Mouse (Mus musculus): ENCODE data around the gene Vgll4. TPM values are rescaled to one million over a fixed set of nuclear protein-coding genes. Genes with fewer than 3 reads are reported as not detected.

The Vgll4 gene
- total and polyA plus RNA-seq, 2 experiments from 2014 or later = 49.4 to 85.4 TPM

GRCm38 (mm10) chr6:114994079-114994478 is 24.3 kb upstream of the Vgll4 start:
- Histone ChIP-seq H3K9ac (replicated peaks; ENCODE audit: low read length) (no peak overlapping the region), H3K4me1 (ENCODE audit: insufficient read depth, low read length) (no peaks in the 10 kb centered on the region), H3K9me3 (ENCODE audit: low read length) (no peaks in the 10 kb centered on the region), H3K4me3 (ENCODE audit: low read length) (no peak overlapping the region), H3K4me2 (ENCODE audit: low read depth, low read length) (no peak overlapping the region), H3K36me3 (ENCODE audit: insufficient read depth, low read length) (no peaks in the 10 kb centered on the region), H3K27ac (no peak overlapping the region), H3K27me3 (ENCODE audit: insufficient read depth, low read length) (no peaks in the 10 kb centered on the region)
- ATAC-seq (no peak), DNase-seq (ENCODE audit: low spot score) (no peak)
- TF ChIP-seq CTCF (IDR thresholded peaks at IDR 0.05; ENCODE audit: low read depth) = no peak
- 85% methylated on average over 5 of the region's 5 CpGs for WGBS

- Histone ChIP-seq H3K36me3 (ENCODE audit: insufficient read depth, low read length) (no peaks in the 10 kb centered on the region), H3K27ac (no peak overlapping the region), H3K4me2 (ENCODE audit: low read depth, low read length) (no peak overlapping the region), H3K4me1 (ENCODE audit: insufficient read depth, low read length) (no peaks in the 10 kb centered on the region), H3K9ac (replicated peaks; ENCODE audit: low read length) (no peak overlapping the region), H3K4me3 (ENCODE audit: low read length) (no peak overlapping the region), H3K9me3 (ENCODE audit: low read length) (no peaks in the 10 kb centered on the region), H3K27me3 (ENCODE audit: insufficient read depth, low read length) (no peaks in the 10 kb centered on the region)
- 68% methylated on average over 8 of the region's 8 CpGs for WGBS
- TF ChIP-seq CTCF (IDR thresholded peaks at IDR 0.05; ENCODE audit: low read depth) = no peak
- ATAC-seq (no peak), DNase-seq (ENCODE audit: low spot score) (no peak)
Observed at GRCm38 (mm10) chr6:114993659-114994058, 23.9 kb upstream of the Vgll4 start.

GRCm38 (mm10) chr6:114991909-114992308 is 22.1 kb upstream of the Vgll4 start:
- Histone ChIP-seq H3K4me3 (ENCODE audit: low read length) (no peak overlapping the region), H3K9ac (replicated peaks; ENCODE audit: low read length) (no peak overlapping the region), H3K36me3 (ENCODE audit: insufficient read depth, low read length) (no peaks in the 10 kb centered on the region), H3K27me3 (ENCODE audit: insufficient read depth, low read length) (no peaks in the 10 kb centered on the region), H3K9me3 (ENCODE audit: low read length) (no peaks in the 10 kb centered on the region), H3K4me1 (ENCODE audit: insufficient read depth, low read length) (no peaks in the 10 kb centered on the region), H3K27ac (no peak overlapping the region), H3K4me2 (ENCODE audit: low read depth, low read length) (no peak overlapping the region)
- no peak for ATAC-seq
- TF ChIP-seq CTCF (IDR thresholded peaks at IDR 0.05; ENCODE audit: low read depth) = no peak
- WGBS = 90% methylated on average over 4 of the region's 4 CpGs
- DNase-seq (ENCODE audit: low spot score) = no peak

GRCm38 (mm10) chr6:114988619-114988980 is 18.8 kb upstream of the Vgll4 start:
- H3K4me3 ChIP-seq (ENCODE audit: low read length) = no peak overlapping the region

GRCm38 (mm10) chr6:114987966-114988618 is 18.3 kb upstream of the Vgll4 start:
- H3K4me3 ChIP-seq (ENCODE audit: low read length) = no peak overlapping the region
- no peaks in the 10 kb centered on the region for H3K27me3 ChIP-seq (ENCODE audit: insufficient read depth, low read length)
- DNase-seq (ENCODE audit: low spot score) = peak; percentile 26
- WGBS = 49% methylated on average over 7 of the region's 7 CpGs
- no peak overlapping the region for H3K9ac ChIP-seq (replicated peaks; ENCODE audit: low read length)
- no peaks in the 10 kb centered on the region for H3K4me1 ChIP-seq (ENCODE audit: insufficient read depth, low read length)
- no peak overlapping the region for H3K27ac ChIP-seq
- H3K36me3 ChIP-seq (ENCODE audit: insufficient read depth, low read length) = no peaks in the 10 kb centered on the region
- H3K9me3 ChIP-seq (ENCODE audit: low read length) = no peaks in the 10 kb centered on the region
- no peak for TF ChIP-seq CTCF (IDR thresholded peaks at IDR 0.05; ENCODE audit: low read depth)
- H3K4me2 ChIP-seq (ENCODE audit: low read depth, low read length) = no peak overlapping the region
- no peak for ATAC-seq

More at GRCm38 (mm10) chr6:114988619-114988980, 18.8 kb upstream of the Vgll4 start:
- H3K36me3 ChIP-seq (ENCODE audit: insufficient read depth, low read length) = no peaks in the 10 kb centered on the region
- no peak for TF ChIP-seq CTCF (IDR thresholded peaks at IDR 0.05; ENCODE audit: low read depth)
- no peak for ATAC-seq
- 48% methylated on average over 3 of the region's 3 CpGs for WGBS
- H3K4me1 ChIP-seq (ENCODE audit: insufficient read depth, low read length) = no peaks in the 10 kb centered on the region
- DNase-seq (ENCODE audit: low spot score) = no peak
- no peak overlapping the region for H3K27ac ChIP-seq
- no peaks in the 10 kb centered on the region for H3K27me3 ChIP-seq (ENCODE audit: insufficient read depth, low read length)
- no peak overlapping the region for H3K9ac ChIP-seq (replicated peaks; ENCODE audit: low read length)
- no peaks in the 10 kb centered on the region for H3K9me3 ChIP-seq (ENCODE audit: low read length)
- no peak overlapping the region for H3K4me2 ChIP-seq (ENCODE audit: low read depth, low read length)

GRCm38 (mm10) chr6:114982671-114983070 is 12.9 kb upstream of the Vgll4 start:
- Histone ChIP-seq H3K4me1 (ENCODE audit: insufficient read depth, low read length) (no peaks in the 10 kb centered on the region), H3K9ac (replicated peaks; ENCODE audit: low read length) (no peak overlapping the region), H3K36me3 (ENCODE audit: insufficient read depth, low read length) (no peaks in the 10 kb centered on the region), H3K4me3 (ENCODE audit: low read length) (no peak overlapping the region), H3K9me3 (ENCODE audit: low read length) (no peaks in the 10 kb centered on the region), H3K27ac (no peak overlapping the region), H3K27me3 (ENCODE audit: insufficient read depth, low read length) (no peaks in the 10 kb centered on the region), H3K4me2 (ENCODE audit: low read depth, low read length) (no peak overlapping the region)
- DNase-seq (ENCODE audit: low spot score) = no peak
- no peak for ATAC-seq
- WGBS = 84% methylated on average over 7 of the region's 7 CpGs
- TF ChIP-seq CTCF (IDR thresholded peaks at IDR 0.05; ENCODE audit: low read depth) = no peak

GRCm38 (mm10) chr6:114979715-114980114 is 9.9 kb upstream of the Vgll4 start:
- no peak overlapping the region for H3K4me3 ChIP-seq (ENCODE audit: low read length)
- H3K4me2 ChIP-seq (ENCODE audit: low read depth, low read length) = no peak overlapping the region
- no peak for DNase-seq (ENCODE audit: low spot score)
- no peak for TF ChIP-seq CTCF (IDR thresholded peaks at IDR 0.05; ENCODE audit: low read depth)
- no peak overlapping the region for H3K27ac ChIP-seq
- H3K9ac ChIP-seq (replicated peaks; ENCODE audit: low read length) = no peak overlapping the region
- 91% methylated on average over 1 of the region's 1 CpGs for WGBS
- H3K9me3 ChIP-seq (ENCODE audit: low read length) = no peaks in the 10 kb centered on the region
- H3K27me3 ChIP-seq (ENCODE audit: insufficient read depth, low read length) = no peaks in the 10 kb centered on the region
- no peak for ATAC-seq
- H3K36me3 ChIP-seq (ENCODE audit: insufficient read depth, low read length) = no peaks in the 10 kb centered on the region
- no peaks in the 10 kb centered on the region for H3K4me1 ChIP-seq (ENCODE audit: insufficient read depth, low read length)

Measured in hindbrain, postnatal 0 days (tissue).